Mouse (Mus musculus) limb, embryonic 15.5 days (tissue): ENCODE measurements around the gene Polr2i. TPM values are rescaled to one million over a fixed set of nuclear protein-coding genes. Genes with fewer than 3 reads are reported as not detected.
"Not testable (repeated sequence)": the region's sequence is repeated elsewhere in the genome, so short reads cannot be mapped to it uniquely, and the experiment has no call there.

Experiments
- ATAC-seq: fragments of 200-750 bp; cut with Nextera tagmentation; 2 replicates; pipeline ENCODE4 v1.8.0; 2017; ENCODE audit warnings: low read depth, moderate TSS enrichment; ENCODE audit not compliant: insufficient number of reproducible peaks, low FRiP score, low TSS enrichment
- H3K27ac ChIP-seq: fragments of 300-500 bp; sonication (generic); 2 replicates; pipeline ENCODE4 v1.5.1; 2015; ENCODE audit warnings: moderate library complexity, mild to moderate bottlenecking, inconsistent platforms
- H3K27me3 ChIP-seq: fragments of 300-500 bp; sonication (generic); 2 replicates; pipeline ENCODE4 v1.6.1; 2015; ENCODE audit warnings: inconsistent platforms
- H3K36me3 ChIP-seq: fragments of 300-500 bp; sonication (generic); 2 replicates; pipeline ENCODE4 v1.6.1; 2015; ENCODE audit warnings: inconsistent platforms
- H3K4me1 ChIP-seq: fragments of 300-500 bp; sonication (generic); 2 replicates; pipeline ENCODE4 v1.6.1; 2015; ENCODE audit warnings: inconsistent platforms
- H3K4me2 ChIP-seq: fragments of 300-500 bp; sonication (generic); 2 replicates; pipeline ENCODE4 v1.6.1; 2015; ENCODE audit warnings: mild to moderate bottlenecking, inconsistent platforms
- H3K4me3 ChIP-seq: fragments of 300-500 bp; sonication (generic); 2 replicates; pipeline ENCODE4 v1.5.1; 2015; ENCODE audit warnings: mild to moderate bottlenecking, inconsistent platforms
- H3K9ac ChIP-seq: fragments of 300-500 bp; sonication (generic); 2 replicates; pipeline ENCODE4 v1.6.1; 2015; ENCODE audit warnings: inconsistent platforms
- H3K9me3 ChIP-seq: fragments of 300-500 bp; sonication (generic); 2 replicates; pipeline ENCODE4 v1.6.1; 2016; ENCODE audit warnings: inconsistent platforms
- WGBS: fragments of 180-500 bp; shearing (Covaris S2); methylation state at CpG from one replicate; pipeline ENCODE4 v1.1.7; 2015; 5-methylcytosine and 5-hydroxymethylcytosine counted together
- polyA plus RNA-seq: library from polyadenylated mRNA; unstranded; fragments of >200 nt; fragmentation: Nextera tagmentation; extraction: Ambion mirVana; gene quantifications from 2 replicates; pipeline ENCODE4 v1.2.1, GENCODE M21; 2015

Gene Polr2i
- 140 and 149 TPM in 2 replicates for polyA plus RNA-seq

GRCm38 (mm10) chr7:30231669-30232454 lies at the start of gene Polr2i, which contains the start of gene Tbcb:
Gene Polr2i, plus strand, starts transcription at chr7:30231948.
Gene Tbcb, minus strand, starts transcription at chr7:30232272.
- peak within 1 kb of the TSS; percentile 69 for H3K9ac ChIP-seq
- H3K27ac ChIP-seq: peak within 1 kb of the TSS; percentile 96
- H3K9me3 ChIP-seq: no peaks in the 10 kb centered on the region
- no peaks in the 10 kb centered on the region for H3K27me3 ChIP-seq
- H3K36me3 ChIP-seq: peaks cover 42% of the 10 kb centered on the region
- ATAC-seq: peak; percentile 96
- H3K4me1 ChIP-seq: peaks cover 20% of the 10 kb centered on the region
- under 1% methylated on average over 67 of the region's 67 CpGs for WGBS
- H3K4me2 ChIP-seq: peak within 1 kb of the TSS; percentile 76
- H3K4me3 ChIP-seq: peak within 1 kb of the TSS; percentile 74

- not testable (repeated sequence) for H3K27ac ChIP-seq, H3K9ac ChIP-seq, H3K27me3 ChIP-seq, H3K4me2 ChIP-seq, H3K4me1 ChIP-seq, H3K4me3 ChIP-seq, ATAC-seq, H3K9me3 ChIP-seq
- H3K36me3 ChIP-seq: peaks cover 41% of the 10 kb centered on the region
- 57% methylated on average over 7 of the region's 7 CpGs for WGBS
These were observed 48.6 kb upstream of the Polr2i start for GRCm38 (mm10) chr7:30183189-30183588.

- H3K27me3 ChIP-seq: no peaks in the 10 kb centered on the region
- peaks cover 9% of the 10 kb centered on the region for H3K4me1 ChIP-seq
- H3K4me2 ChIP-seq: peak within 1 kb of the TSS; percentile 42
- 0 out of 2 replicates have a peak, but pooled peaks have one; percentile 20 for ATAC-seq
- 3% methylated on average over 11 of the region's 11 CpGs for WGBS
- peak within 1 kb of the TSS; percentile 18 for H3K4me3 ChIP-seq
- H3K9me3 ChIP-seq: no peaks in the 10 kb centered on the region
- H3K9ac ChIP-seq: no peak within 1 kb of the TSS; the same call in 1 of the 2 replicates
- H3K27ac ChIP-seq: no peak within 1 kb of the TSS
- peaks cover 41% of the 10 kb centered on the region for H3K36me3 ChIP-seq
These were observed 47.9 kb upstream of the Polr2i start, which contains the start of gene Cox7a1 for GRCm38 (mm10) chr7:30183879-30184289. Gene Cox7a1, plus strand, starts transcription at chr7:30184144.

GRCm38 (mm10) chr7:30184641-30185348 lies 47.0 kb upstream of the Polr2i start:
- Histone ChIP-seq H3K4me1 (peaks cover 9% of the 10 kb centered on the region), H3K27ac (no peak overlapping the region), H3K27me3 (no peaks in the 10 kb centered on the region), H3K4me2 (no peak overlapping the region), H3K9me3 (no peaks in the 10 kb centered on the region), H3K4me3 (no peak overlapping the region), H3K36me3 (peaks cover 45% of the 10 kb centered on the region), H3K9ac (no peak overlapping the region; the same call in 1 of the 2 replicates)
- 70% methylated on average over 13 of the region's 13 CpGs for WGBS
- no peak for ATAC-seq

GRCm38 (mm10) chr7:30188344-30189115 lies 43.2 kb upstream of the Polr2i start:
- no peak overlapping the region for H3K9ac ChIP-seq
- 72% methylated on average over 12 of the region's 12 CpGs for WGBS
- no peaks in the 10 kb centered on the region for H3K9me3 ChIP-seq
- H3K4me3 ChIP-seq: no peak overlapping the region
- peaks cover 23% of the 10 kb centered on the region for H3K4me1 ChIP-seq
- H3K27me3 ChIP-seq: no peaks in the 10 kb centered on the region
- H3K36me3 ChIP-seq: peaks cover 75% of the 10 kb centered on the region
- no peak for ATAC-seq
- H3K27ac ChIP-seq: no peak overlapping the region
- no peak overlapping the region for H3K4me2 ChIP-seq

- WGBS: 74% methylated on average over 4 of the region's 4 CpGs
- no peak overlapping the region for H3K27ac ChIP-seq
- no peak overlapping the region for H3K4me3 ChIP-seq
- H3K27me3 ChIP-seq: no peaks in the 10 kb centered on the region
- H3K36me3 ChIP-seq: peaks cover 75% of the 10 kb centered on the region
- H3K9ac ChIP-seq: no peak overlapping the region
- H3K4me2 ChIP-seq: no peak overlapping the region
- no peaks in the 10 kb centered on the region for H3K9me3 ChIP-seq
- ATAC-seq: no peak
- peaks cover 22% of the 10 kb centered on the region for H3K4me1 ChIP-seq
These were observed 42.6 kb upstream of the Polr2i start for GRCm38 (mm10) chr7:30189116-30189491.

GRCm38 (mm10) chr7:30192088-30192487 lies 39.7 kb upstream of the Polr2i start:
- Histone ChIP-seq H3K9ac (no peak overlapping the region), H3K27ac (no peak overlapping the region), H3K36me3 (peaks cover 53% of the 10 kb centered on the region), H3K27me3 (no peaks in the 10 kb centered on the region), H3K4me2 (no peak overlapping the region), H3K4me1 (peaks cover 23% of the 10 kb centered on the region), H3K9me3 (no peaks in the 10 kb centered on the region), H3K4me3 (no peak overlapping the region)
- WGBS: 89% methylated on average over 12 of the region's 12 CpGs
- ATAC-seq: no peak

- Histone ChIP-seq H3K36me3 (peaks cover 44% of the 10 kb centered on the region), H3K27ac (peak overlapping the region; percentile 93), H3K4me3 (peak overlapping the region; percentile 81), H3K4me1 (peaks cover 28% of the 10 kb centered on the region), H3K4me2 (peak overlapping the region; percentile 64), H3K9me3 (no peaks in the 10 kb centered on the region), H3K9ac (0 out of 2 replicates have a peak overlapping the region, but pooled peaks have one; percentile 20), H3K27me3 (no peaks in the 10 kb centered on the region)
- no peak for ATAC-seq
- 23% methylated on average over 9 of the region's 9 CpGs for WGBS
These were observed 38.7 kb upstream of the Polr2i start for GRCm38 (mm10) chr7:30193013-30193412.

- Histone ChIP-seq H3K27me3 (no peaks in the 10 kb centered on the region), H3K9me3 (no peaks in the 10 kb centered on the region), H3K27ac (peak overlapping the region; percentile 93), H3K36me3 (peaks cover 38% of the 10 kb centered on the region), H3K4me3 (peak overlapping the region; percentile 81), H3K4me2 (peak overlapping the region; percentile 64), H3K4me1 (peaks cover 32% of the 10 kb centered on the region), H3K9ac (peak overlapping the region; percentile 20)
- ATAC-seq: no peak
- under 1% methylated on average over 26 of the region's 26 CpGs for WGBS
These were observed 38.1 kb upstream of the Polr2i start for GRCm38 (mm10) chr7:30193581-30194100.

GRCm38 (mm10) chr7:30194101-30194831 lies 37.5 kb upstream of the Polr2i start:
- no peaks in the 10 kb centered on the region for H3K9me3 ChIP-seq
- peak overlapping the region; percentile 93 for H3K27ac ChIP-seq
- peak overlapping the region; percentile 64 for H3K4me2 ChIP-seq
- H3K9ac ChIP-seq: peak overlapping the region; percentile 77
- WGBS: under 1% methylated on average over 26 of the region's 26 CpGs
- peaks cover 32% of the 10 kb centered on the region for H3K36me3 ChIP-seq
- peak overlapping the region; percentile 81 for H3K4me3 ChIP-seq
- H3K27me3 ChIP-seq: no peaks in the 10 kb centered on the region
- ATAC-seq: no peak
- peaks cover 32% of the 10 kb centered on the region for H3K4me1 ChIP-seq

GRCm38 (mm10) chr7:30194884-30195283 lies 36.9 kb upstream of the Polr2i start:
- peaks cover 32% of the 10 kb centered on the region for H3K4me1 ChIP-seq
- no peaks in the 10 kb centered on the region for H3K9me3 ChIP-seq
- peak; percentile 89 for ATAC-seq
- H3K4me3 ChIP-seq: peak overlapping the region; percentile 81
- WGBS: under 1% methylated on average over 28 of the region's 28 CpGs
- H3K27ac ChIP-seq: peak overlapping the region; percentile 93
- H3K9ac ChIP-seq: peak overlapping the region; percentile 77
- H3K27me3 ChIP-seq: no peaks in the 10 kb centered on the region
- H3K4me2 ChIP-seq: peak overlapping the region; percentile 64
- H3K36me3 ChIP-seq: peaks cover 30% of the 10 kb centered on the region
